Mouse (Mus musculus): ENCODE measurements around the gene Rhox7a. TPM values are rescaled to one million over a fixed set of nuclear protein-coding genes. Genes with fewer than 3 reads are reported as not detected.

The Rhox7a gene
- not detected in 4 replicates for total RNA-seq (2023)

DNA sequence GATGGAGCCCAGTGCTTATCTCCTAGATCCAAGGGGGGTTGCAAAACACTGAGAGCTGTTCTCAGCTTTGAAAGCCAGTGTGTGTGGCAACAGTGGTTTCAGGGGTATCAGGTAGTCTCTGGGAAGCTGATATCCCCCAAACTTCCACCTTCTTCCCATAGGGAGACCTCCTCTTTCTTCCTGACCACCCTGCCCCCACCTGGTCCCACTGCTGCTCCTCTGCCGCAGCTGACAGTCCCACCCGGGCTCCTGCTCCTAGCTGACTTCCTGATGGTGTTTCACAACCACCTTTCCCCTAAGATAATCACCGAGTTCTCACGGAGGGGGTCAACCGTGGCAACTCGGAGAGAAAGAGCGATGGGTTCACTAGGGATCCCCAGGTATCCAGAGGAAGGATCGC lies at the start of gene Rhox7a:
TSS of gene Rhox7a (plus strand) at position 301 of the 400 bp plus-strand sequence.

DNA sequence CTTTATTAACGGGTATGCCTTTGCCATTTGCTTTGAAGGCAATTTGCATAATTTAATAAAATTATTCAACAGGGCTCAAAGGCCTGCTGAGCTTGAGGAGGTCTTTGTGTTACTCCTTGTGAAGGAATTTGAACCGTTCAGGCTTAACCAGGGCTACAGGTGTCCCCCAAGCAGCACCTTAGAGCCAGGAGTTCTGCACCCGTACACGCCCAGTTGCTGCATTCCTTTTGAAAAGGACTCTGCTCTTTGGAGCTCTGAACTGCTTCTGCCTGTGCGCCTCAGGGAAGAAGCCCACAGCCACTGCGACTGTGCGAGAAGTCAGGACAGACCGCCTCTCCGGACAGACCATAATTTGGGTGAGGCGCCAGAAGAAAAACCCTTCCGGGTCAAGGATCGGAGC lies 4.9 kb upstream of the Rhox7a start, which contains the start of gene Rhox6:
TSS of gene Rhox6 (plus strand) at position 301 of the 400 bp plus-strand sequence.

DNA sequence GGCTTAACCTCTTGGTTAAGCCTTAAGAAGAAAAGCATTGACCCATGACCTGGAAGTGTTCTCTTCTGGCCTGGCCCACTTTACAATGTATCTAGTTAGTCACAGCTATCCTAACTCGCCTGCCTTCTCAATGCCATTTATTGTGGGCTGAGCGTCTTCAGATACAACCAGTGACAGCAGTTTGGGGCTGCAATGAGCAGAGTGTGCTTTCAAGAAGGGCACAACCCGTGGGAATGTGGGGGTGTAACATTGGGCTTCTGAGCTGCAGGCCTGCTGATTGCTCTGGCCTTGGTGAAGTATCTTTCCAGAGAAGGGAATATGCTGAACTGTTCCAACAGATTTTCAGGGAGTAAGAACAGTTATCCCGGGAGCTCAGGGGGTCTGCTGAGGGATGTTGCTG lies 47.4 kb downstream of the Rhox7a start, which contains the start of gene Rhox8:
TSS of gene Rhox8 (minus strand) at position 101 of the 400 bp plus-strand sequence.

Other genes with a start within 250 kb of the Rhox7a start
- not detected in 4 replicates for gene Rhox4f, start 224.0 kb upstream of the Rhox7a start, total RNA-seq (2023)
- not detected in 4 replicates for gene Rhox3g, start 203.1 kb upstream of the Rhox7a start, total RNA-seq (2023)
- gene Rhox2g, start 188.2 kb upstream of the Rhox7a start, total RNA-seq (2023): not detected in 4 replicates
- gene Rhox4g, start 180.4 kb upstream of the Rhox7a start, total RNA-seq (2023): not detected in 4 replicates
- gene Rhox3h, start 162.9 kb upstream of the Rhox7a start, total RNA-seq (2023): not detected in 4 replicates
- not detected in 4 replicates for gene Rhox2h, start 158.4 kb upstream of the Rhox7a start, total RNA-seq (2023)
- gene Rhox5, start 26.8 kb upstream of the Rhox7a start, total RNA-seq (2023): not detected in 4 replicates
- not detected in 4 replicates for gene Rhox6, start 4.8 kb upstream of the Rhox7a start, total RNA-seq (2023)
- gene Rhox8, start 47.3 kb downstream of the Rhox7a start, total RNA-seq (2023): not detected in 4 replicates
- not detected in 4 replicates for gene Rhox7b, start 65.5 kb downstream of the Rhox7a start, total RNA-seq (2023)
- gene Rhox9, start 70.1 kb downstream of the Rhox7a start, total RNA-seq (2023): not detected in 4 replicates
- not detected in 4 replicates for gene Btg1-ps1, start 187.1 kb downstream of the Rhox7a start, total RNA-seq (2023)
- not detected in 4 replicates for gene Btg1-ps2, start 211.4 kb downstream of the Rhox7a start, total RNA-seq (2023)
- gene Rhox10, start 234.8 kb downstream of the Rhox7a start, total RNA-seq (2023): not detected in 4 replicates